Mouse (Mus musculus): ENCODE results near the gene Ms4a12.
"Not testable (repeated sequence)": the region's sequence is repeated elsewhere in the genome, so short reads cannot be mapped to it uniquely, and the experiment has no call there.

Ms4a12 gene

GRCm38 (mm10) chr19:11232348-11232747, at the start of gene Ms4a12:
Ms4a12 (minus strand) TSS chr19:11232448.
- no peak for DNase-seq (ENCODE audit: low spot score)

- no peak for DNase-seq (ENCODE audit: low spot score)
Observed at GRCm38 (mm10) chr19:11280223-11280622, 48.0 kb upstream of the Ms4a12 start.

GRCm38 (mm10) chr19:11276431-11276830, 44.2 kb upstream of the Ms4a12 start:
- no peak for DNase-seq (ENCODE audit: low spot score)

- no peak for DNase-seq (ENCODE audit: low spot score)
Observed at GRCm38 (mm10) chr19:11266956-11267355, 34.7 kb upstream of the Ms4a12 start.

- no peak for DNase-seq (ENCODE audit: low spot score)
Observed at GRCm38 (mm10) chr19:11266052-11266845, 34.0 kb upstream of the Ms4a12 start, which contains the start of gene Ms4a1. Ms4a1 (minus strand) TSS chr19:11266241.

- no peak for DNase-seq (ENCODE audit: low spot score)
Observed at GRCm38 (mm10) chr19:11264602-11265185, 32.4 kb upstream of the Ms4a12 start.

- DNase-seq (ENCODE audit: low spot score), result no peak
Observed at GRCm38 (mm10) chr19:11263549-11263948, 31.3 kb upstream of the Ms4a12 start.

GRCm38 (mm10) chr19:11262932-11263331, 30.7 kb upstream of the Ms4a12 start:
- DNase-seq (ENCODE audit: low spot score), result not testable (repeated sequence)

- DNase-seq (ENCODE audit: low spot score), result no peak
Observed at GRCm38 (mm10) chr19:11261522-11261921, 29.3 kb upstream of the Ms4a12 start.

GRCm38 (mm10) chr19:11244230-11244629, 12.0 kb upstream of the Ms4a12 start:
- no peak for DNase-seq (ENCODE audit: low spot score)

- DNase-seq (ENCODE audit: low spot score), result no peak
Observed at GRCm38 (mm10) chr19:11242560-11242959, 10.3 kb upstream of the Ms4a12 start.

- DNase-seq (ENCODE audit: low spot score), result no peak
Observed at GRCm38 (mm10) chr19:11235820-11236219, 3.6 kb upstream of the Ms4a12 start.

GRCm38 (mm10) chr19:11234921-11235735, 2.9 kb upstream of the Ms4a12 start:
- no peak for DNase-seq (ENCODE audit: low spot score)

GRCm38 (mm10) chr19:11234244-11234643, 2.0 kb upstream of the Ms4a12 start:
- DNase-seq (ENCODE audit: low spot score), result no peak

- DNase-seq (ENCODE audit: low spot score), result no peak
Observed at GRCm38 (mm10) chr19:11196546-11196945, 35.7 kb downstream of the Ms4a12 start, which contains the start of gene Ms4a13. Ms4a13 (minus strand) TSS chr19:11196737.

- no peak for DNase-seq (ENCODE audit: low spot score)
Observed at GRCm38 (mm10) chr19:11192552-11192951, 39.7 kb downstream of the Ms4a12 start.

- peak; percentile 5 for DNase-seq (ENCODE audit: low spot score)
Observed at GRCm38 (mm10) chr19:11184121-11184520, 48.1 kb downstream of the Ms4a12 start.

GRCm38 (mm10) chr19:11177464-11177863, 54.8 kb downstream of the Ms4a12 start:
- no peak for DNase-seq (ENCODE audit: low spot score)

- DNase-seq (ENCODE audit: low spot score), result no peak
Observed at GRCm38 (mm10) chr19:11165172-11165571, 67.1 kb downstream of the Ms4a12 start, which contains the start of gene 1700025F22Rik. 1700025F22Rik (minus strand) TSS chr19:11165320.

All from urinary bladder, postnatal 14 days (tissue).